Mouse (Mus musculus) heart, postnatal 36 days (tissue): Measurements from ENCODE around the gene Kansl3. TPM values are rescaled to one million over a fixed set of nuclear protein-coding genes. Genes with fewer than 3 reads are reported as not detected.

Experiments used
- DNase-seq, 2 experiments: peaks; one replicate each; pipeline ENCODE4 v3.0.0; 2021 to 2022
- intact Hi-C: fragments of 180-260 bp; cut with DNase I; formaldehyde crosslinking; loops from one replicate; pipeline ENCODE4 v1.15.1; 2025
- total RNA-seq, 2 experiments: library from RNA; stranded (reverse); gene quantifications; 2 replicates each; pipeline ENCODE4 v1.2.3; 2021

Kansl3 gene
- 10 to 100 TPM; 58.7 to 63.6 TPM for total RNA-seq

- intact Hi-C loops = loop anchor here (1.0 to 10.0 kb wide), 4 partner anchors 102 to 326 kb away; partner anchors contain the start of genes Cnnm3, Cnnm4 and Cox5b
Measured at GRCm38 (mm10) chr1:36368969-36369645, at the start of gene Kansl3. Gene Kansl3 (minus strand): TSS chr1:36369181.

GRCm38 (mm10) chr1:36404531-36404930 is 35.5 kb upstream of the Kansl3 start:
- intact Hi-C loops = no loop called here
- no peak for DNase-seq

More at GRCm38 (mm10) chr1:36368969-36369645, at the start of gene Kansl3:
- peak; percentile 94 to 96 for DNase-seq

- no peak for DNase-seq
Measured at GRCm38 (mm10) chr1:36401509-36401908, 32.5 kb upstream of the Kansl3 start.

GRCm38 (mm10) chr1:36397041-36397440 is 28.1 kb upstream of the Kansl3 start:
- intact Hi-C loops = no loop called here
- DNase-seq = no peak

More at GRCm38 (mm10) chr1:36401509-36401908, 32.5 kb upstream of the Kansl3 start:
- intact Hi-C loops = no loop called here

GRCm38 (mm10) chr1:36379582-36379981 is 10.6 kb upstream of the Kansl3 start:
- intact Hi-C loops = no loop called here
- no peak for DNase-seq

GRCm38 (mm10) chr1:36378880-36379279 is 9.9 kb upstream of the Kansl3 start:
- intact Hi-C loops = no loop called here
- DNase-seq = no peak

- intact Hi-C loops = no loop called here
- DNase-seq = no peak
Measured at GRCm38 (mm10) chr1:36371934-36372845, 3.2 kb upstream of the Kansl3 start, which contains the start of gene Fer1l5. Gene Fer1l5 (plus strand): TSS chr1:36372291.

- no peak for DNase-seq
- intact Hi-C loops = no loop called here
Measured at GRCm38 (mm10) chr1:36370918-36371317, 1.9 kb upstream of the Kansl3 start.

- intact Hi-C loops = loop anchor here (5.0 to 10.0 kb wide), 3 partner anchors 124 to 326 kb away; partner anchors contain the start of genes Cnnm3 and Cox5b
- DNase-seq = peak; percentile 12 to 27
Measured at GRCm38 (mm10) chr1:36368112-36368968, 641 bp downstream of the Kansl3 start.

- intact Hi-C loops = loop anchor here (2.0 to 10.0 kb wide), 4 partner anchors 59 to 327 kb away; partner anchors contain the start of genes Cnnm3 and Cox5b
- DNase-seq = peak in 1 of 2 experiments; percentile 4
Measured at GRCm38 (mm10) chr1:36367698-36368097, 1.3 kb downstream of the Kansl3 start.

GRCm38 (mm10) chr1:36356955-36357695 is 11.9 kb downstream of the Kansl3 start:
- DNase-seq = no peak
- intact Hi-C loops = no loop called here

- no peak for DNase-seq
- intact Hi-C loops = no loop called here
Measured at GRCm38 (mm10) chr1:36352351-36352750, 16.6 kb downstream of the Kansl3 start.

GRCm38 (mm10) chr1:36342547-36342946 is 26.4 kb downstream of the Kansl3 start:
- DNase-seq = no peak
- intact Hi-C loops = no loop called here

- DNase-seq = no peak
- intact Hi-C loops = no loop called here
Measured at GRCm38 (mm10) chr1:36332955-36333887, 35.8 kb downstream of the Kansl3 start.

- intact Hi-C loops = no loop called here
- no peak for DNase-seq
Measured at GRCm38 (mm10) chr1:36331743-36332142, 37.2 kb downstream of the Kansl3 start.

- DNase-seq = no peak
- intact Hi-C loops = no loop called here
Measured at GRCm38 (mm10) chr1:36326815-36327214, 42.2 kb downstream of the Kansl3 start.

- intact Hi-C loops = loop anchor here (2.0 kb wide), 1 partner anchor 167 kb away; no protein-coding TSS in a partner anchor
- no peak for DNase-seq
Measured at GRCm38 (mm10) chr1:36325900-36326321, 43.1 kb downstream of the Kansl3 start.

- DNase-seq = peak; percentile 33 to 49
- intact Hi-C loops = loop anchor here (1.0 to 2.0 kb wide), 2 partner anchors 169 to 176 kb away; no protein-coding TSS in a partner anchor
Measured at GRCm38 (mm10) chr1:36323746-36324448, 45.1 kb downstream of the Kansl3 start.
